Mouse (Mus musculus): ENCODE results near the gene Coch. TPM values are rescaled to one million over a fixed set of nuclear protein-coding genes. Genes with fewer than 3 reads are reported as not detected.
A peak's percentile ranks its signal among the peaks of the same experiment; 100 is the strongest.
"Not testable (repeated sequence)": the region's sequence is repeated elsewhere in the genome, so short reads cannot be mapped to it uniquely, and the experiment has no call there.

Coch gene
- polyA plus RNA-seq, 1 experiment from 2014 or later = 1.4 TPM

DNA sequence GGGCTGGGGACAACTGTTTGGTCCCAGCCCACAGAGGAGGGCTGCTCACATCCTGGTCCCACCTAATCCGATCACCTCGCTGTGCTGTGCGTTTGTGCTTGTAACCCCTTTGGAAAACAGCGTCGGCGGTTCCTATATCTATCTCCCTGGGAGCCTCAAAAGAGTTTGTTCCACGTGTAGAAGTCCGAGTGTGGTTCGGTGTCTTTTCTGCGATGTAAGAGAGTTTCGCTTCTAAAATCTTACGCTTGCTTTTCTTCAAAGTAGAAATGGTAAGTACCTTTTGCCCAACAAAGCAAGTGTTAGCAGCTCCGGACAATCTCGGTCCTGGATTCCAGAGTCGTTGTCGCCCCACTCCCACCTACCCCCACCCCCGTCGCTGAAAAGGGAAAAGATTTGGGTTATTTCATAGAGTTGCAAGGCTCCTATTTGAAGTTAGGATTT, 909 bp downstream of the Coch start:
- peak overlapping the region; percentile 42 for H3K9ac ChIP-seq
- H3K36me3 ChIP-seq = no peaks in the 10 kb centered on the region
- H3K4me3 ChIP-seq (replicated peaks) = peak overlapping the region; percentile 54
- H3K9me3 ChIP-seq (replicated peaks) = no peaks in the 10 kb centered on the region
- peaks cover 20% of the 10 kb centered on the region for H3K4me1 ChIP-seq
- H3K27ac ChIP-seq = no peak overlapping the region
- peaks cover 56% of the 10 kb centered on the region for H3K27me3 ChIP-seq
- ATAC-seq (replicated peaks; ENCODE audit: low FRiP score) = 0 out of 2 replicates have a peak, but pooled peaks have one; percentile 27
- H3K4me2 ChIP-seq = peak overlapping the region; percentile 99
- 2% methylated on average over 18 of the region's 18 CpGs for WGBS

DNA sequence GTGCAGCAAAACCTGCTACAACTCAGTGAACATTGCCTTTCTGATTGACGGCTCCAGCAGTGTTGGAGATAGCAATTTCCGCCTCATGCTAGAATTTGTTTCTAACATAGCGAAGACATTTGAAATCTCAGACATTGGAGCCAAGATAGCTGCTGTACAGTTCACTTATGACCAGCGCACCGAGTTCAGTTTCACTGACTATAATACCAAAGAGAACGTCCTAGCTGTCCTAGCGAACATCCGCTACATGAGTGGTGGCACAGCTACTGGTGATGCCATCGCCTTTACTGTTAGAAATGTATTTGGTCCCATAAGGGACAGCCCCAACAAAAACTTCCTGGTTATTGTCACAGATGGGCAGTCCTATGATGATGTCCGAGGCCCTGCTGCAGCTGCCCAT, 10.2 kb downstream of the Coch start:
- Histone ChIP-seq H3K27ac (no peak overlapping the region), H3K4me2 (no peak overlapping the region), H3K9me3 (replicated peaks) (no peaks in the 10 kb centered on the region), H3K9ac (no peak overlapping the region), H3K27me3 (no peaks in the 10 kb centered on the region), H3K4me3 (replicated peaks) (no peak overlapping the region), H3K4me1 (no peaks in the 10 kb centered on the region), H3K36me3 (peaks cover 25% of the 10 kb centered on the region)
- 95% methylated on average over 10 of the region's 10 CpGs for WGBS
- ATAC-seq (replicated peaks; ENCODE audit: low FRiP score) = no peak

DNA sequence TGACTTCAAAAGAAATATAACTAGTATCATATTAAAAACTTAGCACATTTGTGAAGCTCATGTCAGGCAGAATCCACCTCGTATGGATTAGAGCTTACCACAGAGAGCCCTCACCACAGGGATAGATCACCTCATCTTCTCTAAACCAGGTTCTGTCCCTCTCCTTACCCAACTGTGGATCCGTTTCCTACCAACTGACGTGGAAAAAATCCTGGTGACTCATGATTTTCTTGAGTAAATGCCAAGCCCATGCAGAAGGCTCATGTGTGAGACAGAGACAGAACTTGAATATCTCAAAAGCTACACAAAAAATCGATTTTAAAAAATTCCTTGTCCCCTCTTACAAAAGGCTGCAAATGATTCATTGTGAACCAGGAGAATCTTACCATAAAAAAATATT, 13.0 kb downstream of the Coch start:
- Histone ChIP-seq H3K4me1 (no peaks in the 10 kb centered on the region), H3K4me3 (replicated peaks) (no peak overlapping the region), H3K9ac (no peak overlapping the region), H3K36me3 (peaks cover 42% of the 10 kb centered on the region), H3K4me2 (no peak overlapping the region), H3K9me3 (replicated peaks) (no peaks in the 10 kb centered on the region), H3K27ac (no peak overlapping the region), H3K27me3 (no peaks in the 10 kb centered on the region)
- 91% methylated on average over 4 of the region's 4 CpGs for WGBS
- no peak for ATAC-seq (replicated peaks; ENCODE audit: low FRiP score)

DNA sequence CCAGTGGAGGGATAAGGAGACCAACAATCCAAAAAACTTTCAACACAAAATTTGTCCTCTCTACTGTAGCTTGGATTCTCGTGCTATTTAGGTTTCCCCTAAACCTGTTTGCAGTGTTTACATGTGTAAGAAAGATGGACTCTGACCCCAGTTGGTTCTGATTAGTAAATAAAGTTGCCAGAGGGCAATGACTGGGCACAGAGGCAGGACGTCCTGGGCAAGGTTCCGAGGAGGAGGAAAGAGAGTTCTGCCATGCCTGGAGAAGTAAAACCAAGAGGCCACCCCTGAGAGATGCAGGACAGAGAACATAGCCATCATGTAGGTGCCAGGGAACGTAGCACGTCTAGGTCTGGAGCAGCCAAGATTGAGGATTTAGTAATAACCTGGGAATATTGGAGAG, 19.2 kb downstream of the Coch start:
- Histone ChIP-seq H3K4me1 (no peaks in the 10 kb centered on the region), H3K27me3 (no peaks in the 10 kb centered on the region), H3K4me2 (no peak overlapping the region), H3K4me3 (replicated peaks) (no peak overlapping the region), H3K36me3 (peaks cover 72% of the 10 kb centered on the region), H3K27ac (no peak overlapping the region), H3K9ac (no peak overlapping the region), H3K9me3 (replicated peaks) (no peaks in the 10 kb centered on the region)
- WGBS = 91% methylated on average over 5 of the region's 5 CpGs
- no peak for ATAC-seq (replicated peaks; ENCODE audit: low FRiP score)

DNA sequence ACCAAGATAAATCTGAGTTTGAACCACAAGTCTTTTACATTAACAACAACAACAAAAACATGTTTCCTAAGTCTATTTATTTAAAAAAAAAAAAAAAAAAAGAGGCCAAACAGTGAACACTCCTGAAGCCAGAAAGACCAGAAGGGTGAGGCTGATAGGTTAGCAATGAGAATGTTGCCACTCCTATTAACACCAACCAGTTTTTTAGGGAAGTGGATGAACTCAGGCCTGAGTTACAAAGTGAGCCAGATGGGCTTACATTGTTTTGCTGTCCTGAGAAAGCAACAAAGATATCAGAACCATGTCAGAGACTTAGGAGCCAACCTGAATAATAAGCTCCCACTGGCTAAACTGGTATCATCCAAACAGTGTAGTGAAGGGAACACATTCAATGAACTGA, 27.4 kb downstream of the Coch start:
- ATAC-seq (replicated peaks; ENCODE audit: low FRiP score) = no peak
- Histone ChIP-seq H3K27ac (no peak overlapping the region), H3K27me3 (no peaks in the 10 kb centered on the region), H3K4me3 (replicated peaks) (no peak overlapping the region), H3K9me3 (replicated peaks) (no peaks in the 10 kb centered on the region), H3K36me3 (peaks cover 59% of the 10 kb centered on the region), H3K9ac (no peak overlapping the region), H3K4me2 (no peak overlapping the region), H3K4me1 (no peaks in the 10 kb centered on the region)

DNA sequence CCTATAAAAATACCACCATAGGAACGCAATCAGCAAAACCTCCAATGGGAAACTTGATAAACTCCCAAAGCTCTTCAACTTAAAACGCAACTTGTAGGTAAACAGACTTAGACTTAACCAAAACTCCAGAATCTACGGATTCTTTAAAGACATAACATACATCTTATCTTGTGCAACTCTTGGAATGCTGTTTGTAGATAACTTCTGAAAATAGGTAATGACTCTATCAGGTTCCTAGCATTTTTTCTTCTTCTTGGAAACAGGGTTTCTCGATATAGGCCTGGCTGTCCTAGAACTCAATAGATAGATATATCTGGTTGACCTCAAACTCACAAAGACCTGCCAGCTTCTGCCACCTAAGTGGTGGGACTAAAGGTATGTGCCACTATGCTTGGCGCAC, 28.0 kb downstream of the Coch start:
- Histone ChIP-seq H3K4me2 (no peak overlapping the region), H3K27ac (no peak overlapping the region), H3K4me1 (no peaks in the 10 kb centered on the region), H3K4me3 (replicated peaks) (no peak overlapping the region), H3K9ac (no peak overlapping the region), H3K36me3 (peaks cover 58% of the 10 kb centered on the region), H3K9me3 (replicated peaks) (no peaks in the 10 kb centered on the region), H3K27me3 (no peaks in the 10 kb centered on the region)
- ATAC-seq (replicated peaks; ENCODE audit: low FRiP score) = no peak
- 92% methylated on average over 5 of the region's 5 CpGs for WGBS

DNA sequence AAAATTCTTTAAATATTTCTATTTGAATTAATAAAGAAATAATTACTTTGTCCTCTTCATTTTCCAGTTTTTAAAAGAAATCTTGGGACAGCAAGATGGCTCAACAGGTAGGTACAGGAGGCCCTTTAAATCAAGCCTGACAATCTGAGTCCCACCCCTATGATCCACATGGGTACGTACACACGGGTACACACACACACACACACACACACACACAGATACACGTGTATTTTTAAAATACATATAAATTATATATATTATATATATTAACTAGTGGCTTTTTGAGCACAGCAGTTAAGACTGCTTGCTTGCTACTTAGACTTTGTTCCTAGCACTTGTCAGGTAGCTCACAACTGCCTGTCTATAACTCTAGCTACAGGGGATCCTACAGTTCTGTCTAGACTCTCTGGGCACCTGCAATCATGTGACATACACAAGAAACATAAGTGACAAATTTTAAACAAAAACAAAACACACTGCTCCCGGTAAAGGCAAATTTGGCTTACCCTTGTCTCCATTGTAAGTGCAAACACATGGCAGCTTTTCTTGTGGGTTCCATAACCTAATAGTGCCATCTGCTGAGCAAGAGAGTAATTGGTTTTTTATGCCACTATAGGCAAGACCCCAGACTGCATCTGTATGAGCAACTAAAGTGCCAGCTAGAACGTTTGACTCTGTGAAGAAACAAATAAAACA, 29.7 kb downstream of the Coch start:
- Histone ChIP-seq H3K4me2 (no peak overlapping the region), H3K4me3 (replicated peaks) (no peak overlapping the region), H3K9ac (no peak overlapping the region), H3K27ac (no peak overlapping the region), H3K9me3 (replicated peaks) (no peaks in the 10 kb centered on the region), H3K4me1 (no peaks in the 10 kb centered on the region), H3K36me3 (peaks cover 47% of the 10 kb centered on the region), H3K27me3 (no peaks in the 10 kb centered on the region)
- ATAC-seq (replicated peaks; ENCODE audit: low FRiP score) = no peak
- WGBS = 84% methylated on average over 5 of the region's 5 CpGs

DNA sequence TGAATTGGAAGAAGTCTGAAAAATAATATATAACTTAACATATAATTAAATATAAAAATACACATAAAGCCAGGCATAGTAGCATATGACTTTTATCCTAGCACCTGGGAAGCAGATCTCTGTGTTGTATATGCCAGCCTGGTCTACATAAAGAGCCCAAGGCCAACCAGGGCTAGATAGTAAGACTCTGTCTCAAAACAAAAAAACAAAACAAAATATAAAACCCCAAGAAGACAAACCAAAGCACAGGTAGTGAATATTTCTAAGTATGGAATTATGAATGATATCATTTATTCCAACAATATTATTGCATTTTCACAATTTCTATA, 30.2 kb downstream of the Coch start:
- no peak overlapping the region for H3K4me3 ChIP-seq (replicated peaks)
- H3K4me2 ChIP-seq = no peak overlapping the region
- H3K9ac ChIP-seq = no peak overlapping the region
- H3K36me3 ChIP-seq = peaks cover 47% of the 10 kb centered on the region
- no peak for ATAC-seq (replicated peaks; ENCODE audit: low FRiP score)
- no peaks in the 10 kb centered on the region for H3K27me3 ChIP-seq
- no peaks in the 10 kb centered on the region for H3K9me3 ChIP-seq (replicated peaks)
- no peak overlapping the region for H3K27ac ChIP-seq
- no peaks in the 10 kb centered on the region for H3K4me1 ChIP-seq

DNA sequence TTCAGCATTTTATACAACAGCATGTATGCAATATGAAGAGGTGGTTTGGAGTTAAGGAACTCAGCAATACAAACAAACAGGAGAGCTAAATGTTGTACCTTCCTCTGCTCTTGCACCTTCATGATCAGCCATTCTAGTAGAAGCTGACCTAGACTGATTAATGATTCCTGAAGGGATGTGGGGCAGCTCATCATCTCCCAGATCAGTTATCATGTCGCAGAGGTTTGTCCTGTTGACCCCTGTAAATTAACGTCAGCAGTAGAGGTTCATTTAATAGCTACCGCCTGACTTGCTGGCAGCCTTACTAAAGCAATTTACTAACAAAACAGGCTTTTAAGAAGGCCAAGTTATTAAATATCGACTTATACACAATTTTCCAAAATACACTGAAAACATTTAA, 40.3 kb downstream of the Coch start:
- H3K9me3 ChIP-seq (replicated peaks) = no peaks in the 10 kb centered on the region
- H3K27me3 ChIP-seq = no peaks in the 10 kb centered on the region
- no peaks in the 10 kb centered on the region for H3K4me1 ChIP-seq
- 48% methylated on average over 4 of the region's 4 CpGs for WGBS
- no peak overlapping the region for H3K4me2 ChIP-seq
- no peak for ATAC-seq (replicated peaks; ENCODE audit: low FRiP score)
- no peak overlapping the region for H3K27ac ChIP-seq
- peaks cover 7% of the 10 kb centered on the region for H3K36me3 ChIP-seq
- no peak overlapping the region for H3K9ac ChIP-seq
- no peak overlapping the region for H3K4me3 ChIP-seq (replicated peaks)

DNA sequence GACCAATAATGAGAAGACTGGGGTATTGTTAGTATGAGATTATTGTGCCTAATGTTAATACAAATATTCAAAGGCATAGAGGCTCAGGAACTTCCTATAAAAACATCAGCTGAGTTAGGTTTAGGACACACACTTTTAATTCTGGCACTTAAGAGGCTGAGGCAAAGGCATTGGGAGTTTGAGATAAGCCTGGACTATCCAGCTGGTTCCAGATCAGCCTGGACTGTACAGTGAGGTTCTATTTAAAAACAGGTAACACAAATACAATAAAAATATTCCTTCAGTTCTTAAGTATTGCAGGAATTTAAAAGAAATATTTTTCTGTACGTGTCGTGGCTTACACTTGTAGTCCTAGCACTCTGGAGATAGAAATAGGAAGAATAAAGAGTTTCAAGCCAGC, 43.1 kb downstream of the Coch start:
- Histone ChIP-seq H3K4me2 (no peak overlapping the region), H3K27me3 (no peaks in the 10 kb centered on the region), H3K9ac (no peak overlapping the region), H3K27ac (no peak overlapping the region), H3K36me3 (peaks cover 10% of the 10 kb centered on the region), H3K4me3 (replicated peaks) (no peak overlapping the region), H3K4me1 (no peaks in the 10 kb centered on the region), H3K9me3 (replicated peaks) (no peaks in the 10 kb centered on the region)
- WGBS = 86% methylated on average over 2 of the region's 2 CpGs
- ATAC-seq (replicated peaks; ENCODE audit: low FRiP score) = no peak

DNA sequence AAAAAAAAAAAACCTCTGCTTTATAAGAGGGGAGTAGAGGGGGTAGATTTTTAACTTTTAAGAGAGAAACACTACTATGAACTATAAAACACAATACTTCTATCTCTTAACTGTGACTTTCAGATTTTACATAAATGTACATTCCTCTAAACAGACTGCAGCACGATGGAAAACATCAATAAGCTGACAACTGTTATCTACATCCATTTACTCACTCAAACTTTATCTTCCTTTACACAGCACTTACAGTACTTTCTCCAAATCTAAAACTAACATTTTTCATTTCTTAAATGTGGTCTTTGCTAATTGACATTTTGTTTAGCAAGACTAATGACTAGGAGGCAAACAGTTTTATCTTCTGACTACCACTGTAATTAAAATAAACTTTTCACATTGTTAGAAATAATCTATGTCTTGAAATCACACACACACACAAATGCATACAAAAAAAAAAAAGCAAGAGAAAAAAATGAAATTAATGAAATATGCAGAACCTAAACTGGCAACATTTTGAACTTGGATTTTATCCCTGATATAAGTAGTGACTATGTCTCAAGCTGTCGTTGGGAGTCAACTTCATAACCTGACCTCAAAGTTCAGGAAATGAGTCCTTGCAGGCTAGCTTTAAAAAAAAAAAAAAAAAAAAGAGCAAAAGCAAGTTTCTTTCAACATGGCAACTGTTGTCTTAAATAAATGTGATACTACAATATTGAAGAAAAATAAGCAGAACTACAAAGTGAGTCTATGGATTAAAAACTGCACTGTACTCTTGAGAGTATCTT, 43.7 kb downstream of the Coch start:
- H3K27ac ChIP-seq = no peak overlapping the region

DNA sequence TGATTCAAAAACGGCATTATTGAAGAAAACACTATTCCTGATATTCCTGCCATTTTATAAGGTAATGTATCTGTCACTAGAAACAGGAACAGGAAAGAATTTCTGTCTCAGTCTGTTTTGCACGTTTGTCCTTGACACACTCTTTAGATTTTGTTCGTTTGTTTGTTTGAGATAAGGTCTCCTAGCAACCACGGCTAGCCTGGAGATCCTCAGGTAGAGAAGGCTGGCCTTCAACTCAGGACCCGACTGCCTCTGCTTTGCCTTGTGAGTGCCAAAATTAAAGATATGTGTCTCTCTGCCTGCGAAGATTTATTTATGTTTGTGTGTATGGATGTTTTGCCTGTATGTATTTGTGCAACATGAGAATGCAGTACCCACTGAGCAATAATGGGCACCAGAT, 48.7 kb downstream of the Coch start:
- no peaks in the 10 kb centered on the region for H3K27me3 ChIP-seq
- no peak overlapping the region for H3K9ac ChIP-seq
- WGBS = 61% methylated on average over 6 of the region's 6 CpGs
- no peaks in the 10 kb centered on the region for H3K4me1 ChIP-seq
- H3K4me3 ChIP-seq (replicated peaks) = no peak overlapping the region
- no peak overlapping the region for H3K4me2 ChIP-seq
- H3K9me3 ChIP-seq (replicated peaks) = no peaks in the 10 kb centered on the region
- no peak for ATAC-seq (replicated peaks; ENCODE audit: low FRiP score)
- H3K36me3 ChIP-seq = peaks cover 19% of the 10 kb centered on the region; the same call in 1 of the 2 replicates
- no peak overlapping the region for H3K27ac ChIP-seq

More for the DNA sequence above, 43.7 kb downstream of the Coch start:
- Histone ChIP-seq H3K27me3 (no peaks in the 10 kb centered on the region), H3K9me3 (replicated peaks) (no peaks in the 10 kb centered on the region), H3K4me2 (no peak overlapping the region), H3K36me3 (peaks cover 10% of the 10 kb centered on the region; the same call in 1 of the 2 replicates), H3K4me1 (no peaks in the 10 kb centered on the region), H3K9ac (no peak overlapping the region), H3K4me3 (replicated peaks) (no peak overlapping the region)
- ATAC-seq (replicated peaks; ENCODE audit: low FRiP score) = no peak
- WGBS = 61% methylated on average over 2 of the region's 2 CpGs

DNA sequence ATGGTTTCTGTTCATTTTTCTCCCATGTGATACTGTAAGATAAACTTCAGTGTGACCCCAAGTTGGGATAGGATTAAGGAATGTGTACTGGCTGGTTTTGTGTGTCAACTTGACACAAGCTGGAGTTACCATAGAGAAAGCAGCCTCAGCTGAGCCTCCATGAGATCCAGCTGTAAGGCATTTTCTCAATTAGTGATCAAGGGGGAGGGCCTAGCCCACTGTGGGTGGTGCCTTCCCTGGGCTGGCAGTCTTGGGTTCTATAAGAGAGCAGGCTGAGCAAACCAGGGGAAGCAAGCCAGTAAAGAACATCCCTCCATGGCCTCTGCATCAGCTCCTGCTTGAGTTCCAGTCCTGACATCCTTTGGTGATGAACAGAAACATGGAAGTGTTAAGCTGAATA, 56.3 kb downstream of the Coch start:
- H3K4me3 ChIP-seq (replicated peaks); H3K4me2 ChIP-seq; H3K9ac ChIP-seq; ATAC-seq (replicated peaks; ENCODE audit: low FRiP score); H3K4me1 ChIP-seq; H3K27ac ChIP-seq; H3K9me3 ChIP-seq (replicated peaks); H3K27me3 ChIP-seq: not testable (repeated sequence)
- peaks cover 49% of the 10 kb centered on the region for H3K36me3 ChIP-seq

Measured in kidney, embryonic 15.5 days (tissue).